Mouse (Mus musculus) frontal cortex, postnatal 25 days (tissue): ENCODE measurements around the gene B230217C12Rik.
A peak's percentile ranks its signal among the peaks of the same experiment; 100 is the strongest.
"Not testable (repeated sequence)": the region's sequence is repeated elsewhere in the genome, so short reads cannot be mapped to it uniquely, and the experiment has no call there.

Experiments used
- DNase-seq, 2 experiments: peaks; one replicate each; pipeline ENCODE4 v3.0.0; 2022; ENCODE audit warnings: low spot score in 2 of 2

The B230217C12Rik gene

GRCm38 (mm10) chr11:97866091-97866888, 25.7 kb downstream of the B230217C12Rik start:
- DNase-seq = no peak

DNA sequence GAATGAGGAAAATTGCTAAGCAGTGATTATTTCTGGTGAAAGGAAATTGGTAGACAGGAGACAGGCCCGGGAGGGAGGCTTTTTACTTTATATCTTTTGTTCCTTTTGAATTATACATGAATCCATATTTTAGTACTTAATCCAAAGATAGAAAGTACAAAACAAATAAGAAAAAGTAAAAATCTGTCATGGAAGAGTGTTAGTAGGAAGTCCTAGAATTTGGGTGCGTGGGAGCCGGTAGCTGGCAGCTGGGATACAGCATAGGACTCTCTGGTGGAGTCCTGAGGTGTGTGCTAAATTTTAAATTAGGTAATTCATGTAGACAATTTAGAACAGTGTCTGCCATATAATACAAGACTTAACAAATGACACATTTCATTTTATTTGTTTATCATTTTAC, 27.0 kb downstream of the B230217C12Rik start:
- DNase-seq = no peak

- not testable (repeated sequence) for DNase-seq
These were observed 31.8 kb downstream of the B230217C12Rik start for GRCm38 (mm10) chr11:97872378-97872777.

- no peak for DNase-seq
These were observed 33.8 kb downstream of the B230217C12Rik start for GRCm38 (mm10) chr11:97874396-97874795.

DNA sequence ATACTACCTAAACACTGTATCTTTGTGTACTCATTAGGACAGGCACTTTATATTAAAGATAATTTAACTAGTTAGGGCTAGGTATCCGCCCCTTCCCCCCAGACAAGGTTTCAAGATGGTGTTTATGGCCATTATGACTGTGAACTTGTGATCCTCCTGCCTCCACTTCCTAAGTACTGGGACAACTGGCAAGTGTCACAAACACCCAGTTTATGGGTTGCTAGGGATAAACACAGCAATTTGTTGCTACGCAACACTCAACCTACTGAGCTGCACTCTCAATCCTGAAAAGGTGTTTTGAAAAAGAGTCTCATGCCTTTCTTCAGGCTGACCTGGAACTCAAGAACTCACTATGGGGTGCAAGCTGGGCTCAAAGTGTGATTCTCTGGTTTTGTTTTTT, 36.8 kb downstream of the B230217C12Rik start:
- DNase-seq = no peak

DNA sequence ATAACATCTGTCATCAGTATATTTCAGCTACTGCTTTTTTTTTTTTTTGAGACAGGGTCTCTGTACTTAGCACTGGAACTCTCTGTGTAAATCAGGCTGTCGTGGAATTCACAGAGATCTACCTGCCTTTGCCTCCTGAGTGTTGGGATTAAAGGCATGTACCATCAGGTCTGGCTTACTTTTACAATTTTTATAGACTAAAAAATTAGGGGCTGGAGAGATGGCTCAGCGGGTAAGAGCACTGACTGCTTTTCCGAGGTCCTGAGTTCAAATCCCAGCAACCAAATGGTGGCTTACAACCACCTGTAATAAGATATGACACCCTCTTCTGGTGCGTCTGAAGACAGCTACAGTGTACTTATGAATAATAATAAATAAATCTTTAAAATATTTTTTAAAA, 39.8 kb downstream of the B230217C12Rik start:
- no peak for DNase-seq

DNA sequence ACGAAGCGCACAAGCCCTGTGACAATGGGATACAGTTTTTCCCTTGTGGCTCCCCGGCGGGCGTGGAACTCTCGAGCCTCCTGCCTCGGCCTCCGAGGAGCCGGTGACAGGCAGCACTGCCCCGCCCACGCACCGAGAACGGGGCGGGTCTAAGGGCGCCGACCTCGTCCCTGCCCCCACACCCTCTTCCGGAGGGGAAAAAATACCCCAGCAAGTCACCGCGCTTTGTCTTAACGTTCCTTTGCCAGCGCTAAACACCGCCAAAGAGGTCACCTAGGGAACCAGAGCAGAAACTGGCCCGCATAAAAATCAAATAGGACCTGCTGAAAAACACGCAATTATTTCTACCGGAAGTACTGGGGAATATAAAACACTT, 43.0 kb downstream of the B230217C12Rik start:
- DNase-seq = peak; percentile 39 to 47

DNA sequence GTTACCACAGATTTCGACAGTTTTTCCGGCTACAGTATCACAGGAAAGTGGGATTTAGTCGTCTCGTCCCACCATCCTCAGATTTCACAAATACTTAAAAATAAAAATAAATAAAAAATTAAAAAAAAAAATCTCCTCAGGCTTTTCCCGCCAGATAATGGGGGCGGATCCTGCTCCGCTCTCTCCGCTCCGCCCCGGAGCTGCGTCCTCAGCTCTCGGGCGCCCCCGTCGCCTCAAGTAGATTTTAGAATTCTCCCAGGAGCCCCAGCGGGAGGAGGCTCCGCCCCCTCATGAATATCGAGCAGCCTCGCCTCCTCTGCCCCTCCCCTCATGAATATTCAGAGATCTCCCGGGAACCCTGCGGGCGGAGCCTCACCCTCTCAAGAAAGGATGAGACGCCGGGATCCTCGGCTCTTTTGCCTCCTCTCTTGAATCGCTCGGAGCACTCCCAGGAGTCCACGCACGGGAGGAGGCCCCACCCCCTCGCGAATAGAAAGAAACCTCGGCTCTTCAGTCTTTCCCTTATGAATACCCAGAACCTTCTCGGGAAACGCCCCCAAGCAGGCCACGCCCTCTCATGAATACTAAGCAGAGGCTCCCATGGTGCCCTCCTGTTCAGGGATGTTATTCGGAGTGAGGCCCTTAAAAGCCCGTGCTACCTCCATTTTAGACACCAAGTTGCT, 43.5 kb downstream of the B230217C12Rik start, which contains the start of gene Fbxo47:
TSS of gene Fbxo47 (minus strand) at position 237 of the 683 bp plus-strand sequence.
- peak; percentile 86 to 89 for DNase-seq

DNA sequence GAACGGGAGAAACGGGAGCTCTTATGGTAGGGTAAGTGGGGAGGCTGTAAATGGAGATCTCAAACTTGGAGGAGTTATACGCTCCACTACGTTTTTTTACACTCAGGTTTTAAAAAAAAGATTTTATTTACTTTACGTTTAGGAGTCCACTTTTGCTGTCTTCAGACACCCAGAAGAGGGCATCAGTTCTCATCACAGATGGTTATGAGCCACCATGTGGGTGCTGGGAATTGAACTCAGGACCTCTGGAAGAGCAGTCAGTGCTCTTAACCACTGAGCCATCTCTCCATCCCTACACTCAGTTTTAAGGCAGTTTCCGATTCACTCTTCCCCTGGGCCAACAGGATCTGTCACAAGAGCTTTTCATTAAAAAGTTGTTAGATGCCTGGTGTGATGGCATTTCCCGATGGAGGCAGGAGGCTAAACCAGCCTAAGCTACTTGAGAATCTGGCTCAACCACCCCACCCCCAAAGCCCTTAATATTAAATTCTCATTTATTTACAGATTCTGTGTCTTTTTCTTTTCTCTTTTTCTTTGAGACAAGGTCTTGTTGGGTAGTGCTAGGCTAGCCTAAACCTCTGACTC, 44.1 kb downstream of the B230217C12Rik start:
- no peak for DNase-seq

GRCm38 (mm10) chr11:97885296-97885915, 44.8 kb downstream of the B230217C12Rik start:
- no peak for DNase-seq

GRCm38 (mm10) chr11:97891821-97892220, 51.2 kb downstream of the B230217C12Rik start:
- DNase-seq = no peak
